In the genomic region with DNA sequence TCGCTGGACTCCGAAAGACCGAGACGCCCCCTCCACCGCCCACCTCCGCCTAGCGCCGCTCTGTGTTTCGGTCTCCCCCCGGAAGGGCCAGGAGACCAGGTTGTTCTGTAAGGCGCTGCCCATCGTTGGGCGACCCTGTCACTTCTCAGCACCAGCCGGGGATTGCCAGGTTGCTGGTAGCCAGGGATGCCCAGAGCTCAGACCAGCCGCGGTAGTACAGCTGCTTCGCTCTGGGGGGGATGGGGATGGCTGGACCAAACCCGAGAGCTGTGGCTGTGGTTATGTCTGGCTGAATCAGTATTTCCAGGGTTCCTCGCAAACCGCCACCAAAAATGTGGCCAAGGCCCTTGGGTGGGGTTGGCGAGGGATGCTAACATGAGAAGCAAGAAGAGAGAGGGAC, we compare ENCODE assay signal across 8 mouse cellular contexts. TPM values are rescaled to one million over a fixed set of nuclear protein-coding genes. Genes with fewer than 3 reads are reported as not detected.
DNase-seq lines count a peak whose midpoint lies in the region; ATAC-seq and TF ChIP-seq lines count a peak whose summit lies in the region.

No protein-coding gene starts in this region.

- H3K27ac ChIP-seq in gastrocnemius, adult 2 months, result peak overlapping the region; percentile 53
- no peak overlapping the region for H3K27ac ChIP-seq in CH12.LX (ENCODE audit: insufficient read depth, low read depth)
- H3K27ac ChIP-seq in forebrain, embryonic 13.5 days, result peak overlapping the region; percentile 49; the same call in 1 of the 2 replicates
- no peak overlapping the region for H3K27ac ChIP-seq in liver, embryonic 16.5 days (ENCODE audit: low read length)

- dilution Hi-C loops in CH12.LX (cut with MboI; ENCODE audit: extremely low pct_ligation_motif_present, extremely low pct_unique_long_range_greater_than_20kb, low sequenced_read_pairs), result no loop called here

- no peak; the same call in none of the 2 replicates for ATAC-seq in forebrain, embryonic 13.5 days
- no peak for ATAC-seq in liver, embryonic 16.5 days (ENCODE audit: low read depth)

- peaks cover 15% of the 10 kb centered on the region for H3K9me3 ChIP-seq in CH12.LX (replicated peaks; ENCODE audit: low read length)
- no peaks in the 10 kb centered on the region for H3K9me3 ChIP-seq in forebrain, embryonic 13.5 days (replicated peaks)
- no peaks in the 10 kb centered on the region for H3K9me3 ChIP-seq in liver, embryonic 16.5 days (replicated peaks; ENCODE audit: control insufficient read depth, low read length)

- TF ChIP-seq RAD21 in CH12.LX (IDR thresholded peaks at IDR 0.05; ENCODE audit: low read depth, low read length), result no peak

- no peak overlapping the region for H3K9ac ChIP-seq in CH12.LX (ENCODE audit: insufficient read depth, low read depth)
- H3K9ac ChIP-seq in forebrain, embryonic 13.5 days, result peak overlapping the region; percentile 70
- H3K9ac ChIP-seq in liver, embryonic 16.5 days (ENCODE audit: low read depth, low read length), result no peak overlapping the region

- peaks cover 29% of the 10 kb centered on the region for H3K27me3 ChIP-seq in CH12.LX (replicated peaks)
- H3K27me3 ChIP-seq in forebrain, embryonic 13.5 days, result peaks cover 37% of the 10 kb centered on the region
- H3K27me3 ChIP-seq in liver, embryonic 16.5 days (ENCODE audit: control insufficient read depth, insufficient read depth, low read depth, low read length), result peaks cover 56% of the 10 kb centered on the region

- TF ChIP-seq POLR2A in CH12.LX (IDR thresholded peaks at IDR 0.05; ENCODE audit: low read depth, low read length), result no peak

- no peaks in the 10 kb centered on the region for H3K36me3 ChIP-seq in CH12.LX (replicated peaks in 1 of 2; ENCODE audit: control insufficient read depth in 1 of 2, insufficient read depth in 1 of 2, low read length in 1 of 2)
- H3K36me3 ChIP-seq in forebrain, embryonic 13.5 days (ENCODE audit: poor library complexity, severe bottlenecking), result no peaks in the 10 kb centered on the region
- H3K36me3 ChIP-seq in liver, embryonic 16.5 days (ENCODE audit: control insufficient read depth, insufficient read depth), result no peaks in the 10 kb centered on the region

- TF ChIP-seq CTCF in gastrocnemius, adult 2 months (IDR thresholded peaks at IDR 0.05), result no peak
- no peak for TF ChIP-seq CTCF in CH12.LX (conservative IDR thresholded peaks at IDR 0.05 in 1 of 2, IDR thresholded peaks at IDR 0.05 in 1 of 2; ENCODE audit: low read depth in 2 of 2, low read length in 2 of 2)

- H3K4me1 ChIP-seq in CH12.LX (ENCODE audit: control insufficient read depth in 1 of 2, insufficient read depth in 2 of 2), result peaks cover 0 to 11% of the 10 kb centered on the region in 2 experiments; a peak in 2 of 4 replicates
- H3K4me1 ChIP-seq in forebrain, embryonic 13.5 days, result peaks cover 31% of the 10 kb centered on the region
- H3K4me1 ChIP-seq in liver, embryonic 16.5 days (ENCODE audit: control insufficient read depth, low read depth, low read length), result peaks cover 20% of the 10 kb centered on the region

- no peak overlapping the region for H3K4me2 ChIP-seq in CH12.LX (ENCODE audit: insufficient read depth, low read depth, poor library complexity, severe bottlenecking)
- peak overlapping the region; percentile 99 for H3K4me2 ChIP-seq in forebrain, embryonic 13.5 days
- peak overlapping the region; percentile 83 for H3K4me2 ChIP-seq in liver, embryonic 16.5 days (ENCODE audit: low read depth, low read length)

- 1% methylated on average over 21 of the region's 21 CpGs for WGBS in forebrain, embryonic 13.5 days
- 2% methylated on average over 21 of the region's 21 CpGs for WGBS in liver, embryonic 16.5 days (ENCODE audit: insufficient replicate concordance)

- TF ChIP-seq EP300 in CH12.LX (IDR thresholded peaks at IDR 0.05; ENCODE audit: low read length), result no peak

- H3K79me2 ChIP-seq in CH12.LX (replicated peaks; ENCODE audit: control insufficient read depth, extremely low read depth, insufficient read depth, poor library complexity, severe bottlenecking), result no peaks in the 10 kb centered on the region

- DNase-seq in gastrocnemius, adult 2 months, result no peak
- DNase-seq in gastrocnemius, postnatal 4 days (ENCODE audit: low spot score in 2 of 2), result no peak
- peak; percentile 17 for DNase-seq in CH12.LX (ENCODE audit: extremely low read depth)
- no peak for DNase-seq in frontal cortex, postnatal 10 days (ENCODE audit: low spot score in 2 of 2)
- no peak for DNase-seq in cerebellum, postnatal 10 days
- no peak for DNase-seq in retina, postnatal 1 day

- intact Hi-C loops in gastrocnemius, adult 2 months (cut with DNase I), result no loop called here

- in situ Hi-C loops in CH12.LX (cut with MboI; ENCODE audit: low pct_ligation_motif_present, low pct_unique_long_range_greater_than_20kb, low sequenced_read_pairs), result no loop called here

- H3K4me3 ChIP-seq in gastrocnemius, adult 2 months, result peak overlapping the region; percentile 92
- H3K4me3 ChIP-seq in CH12.LX (replicated peaks in 1 of 3; ENCODE audit: low read depth in 2 of 3, low read length in 2 of 3, poor library complexity in 1 of 3), result peak overlapping the region; percentile 6 to 44 (median 12)
- H3K4me3 ChIP-seq in forebrain, embryonic 13.5 days, result peak overlapping the region; percentile 60
- H3K4me3 ChIP-seq in liver, embryonic 16.5 days (ENCODE audit: low read depth, low read length), result peak overlapping the region; percentile 66

TF ChIP-seq in CH12.LX, 34 proteins besides CTCF, POLR2A, EP300 and RAD21:
- TF ChIP-seq PAX5 (IDR thresholded peaks at IDR 0.05; ENCODE audit: low read length) (no peak), ZMIZ1 (IDR thresholded peaks at IDR 0.05; ENCODE audit: low read depth, low read length) (no peak), MAZ (IDR thresholded peaks at IDR 0.05; ENCODE audit: low read depth, low read length) (no peak), TCF12 (IDR thresholded peaks at IDR 0.05; ENCODE audit: low read depth, low read length) (no peak), SMC3 (IDR thresholded peaks at IDR 0.05; ENCODE audit: low read depth, low read length) (no peak)

RNA-seq across cellular contexts. Expression of gene Man1c1, which starts 0.5 kb away (rescaled TPM):
- 1 to 10 TPM; 2.9 to 4.2 TPM for total RNA-seq in gastrocnemius, adult 2 months (2021)
- 10 to 100 TPM; 16.7 to 17.9 TPM for total RNA-seq in gastrocnemius, postnatal 4 days (2021)
- total RNA-seq in CH12.LX (2012; rRNA removed), result 0.04 TPM in 2 replicates
- total RNA-seq in CH12.LX (2014; rRNA removed), result 0.09 and 0.20 TPM in 2 replicates
- polyA plus RNA-seq in CH12.LX (2012; ENCODE audit: insufficient read length, low read depth), result 0.42 and 0.44 TPM in 2 replicates
- polyA plus RNA-seq in forebrain, embryonic 13.5 days (2015; fragmentation: Nextera tagmentation; extraction: Ambion mirVana), result 1.6 TPM in 2 replicates
- 0.97 and 1.2 TPM in 2 replicates for polyA plus RNA-seq in liver, embryonic 16.5 days (2015; fragmentation: Nextera tagmentation; extraction: Ambion mirVana)

Comparison
In these comparisons a context has a peak if more than half of its experiments do, and no peak if none do; other contexts are left out.
1. H3K27ac ChIP-seq: peak in gastrocnemius, adult 2 months (single experiment) and forebrain, embryonic 13.5 days (single experiment); none in CH12.LX (single experiment) and liver, embryonic 16.5 days (single experiment).
2. H3K4me3 ChIP-seq: peak in every context shown above with its lines; median percentile 92 in gastrocnemius, adult 2 months; 66 in liver, embryonic 16.5 days; 60 in forebrain, embryonic 13.5 days; 12 in CH12.LX.